Mouse (Mus musculus) stomach, postnatal 0 days (tissue): ENCODE measurements around the gene Phf12. TPM values are rescaled to one million over a fixed set of nuclear protein-coding genes. Genes with fewer than 3 reads are reported as not detected.

ENCODE experiments used
- ATAC-seq: fragments of 200-750 bp; cut with Nextera tagmentation; 2 replicates; pipeline ENCODE4 v1.8.0; 2017; ENCODE audit not compliant: low FRiP score, low TSS enrichment
- DNase-seq: peaks from one replicate; pipeline ENCODE4 v3.0.0-alpha.2; 2016; ENCODE audit warnings: low spot score
- H3K27ac ChIP-seq: fragments of 300-500 bp; sonication (generic); replicated peaks from 2 replicates; pipeline ENCODE4 v1.5.1; 2014; ENCODE audit warnings: mild to moderate bottlenecking, control low read depth
- H3K27me3 ChIP-seq: fragments of 300-500 bp; sonication (generic); 2 replicates; pipeline ENCODE4 v1.6.1; 2014; ENCODE audit warnings: low read length; ENCODE audit not compliant: control insufficient read depth, insufficient read depth
- H3K36me3 ChIP-seq: fragments of 300-500 bp; sonication (generic); 2 replicates; pipeline ENCODE4 v1.6.1; 2014; ENCODE audit warnings: low read length, mixed read lengths; ENCODE audit not compliant: control insufficient read depth, insufficient read depth
- H3K4me1 ChIP-seq: fragments of 300-500 bp; sonication (generic); replicated peaks from 2 replicates; pipeline ENCODE4 v1.6.1; 2014; ENCODE audit warnings: antibody characterized with exemption; ENCODE audit not compliant: control insufficient read depth, insufficient read depth
- H3K4me2 ChIP-seq: fragments of 300-500 bp; sonication (generic); replicated peaks from 2 replicates; pipeline ENCODE4 v1.6.1; 2014; ENCODE audit warnings: low read depth, mild to moderate bottlenecking, control low read depth, moderate library complexity
- H3K4me3 ChIP-seq: fragments of 300-500 bp; sonication (generic); 2 replicates; pipeline ENCODE4 v1.5.1; 2014; ENCODE audit warnings: low read depth, low read length, control low read depth
- H3K9ac ChIP-seq: fragments of 300-500 bp; sonication (generic); 2 replicates; pipeline ENCODE4 v1.6.1; 2014; ENCODE audit warnings: mild to moderate bottlenecking, low read length, control low read depth, mixed read lengths
- H3K9me3 ChIP-seq: fragments of 300-500 bp; sonication (generic); 2 replicates; pipeline ENCODE4 v1.6.1; 2016; ENCODE audit warnings: low read length; ENCODE audit not compliant: control insufficient read depth
- CTCF ChIP-seq: IDR thresholded peaks from 2 replicates; pipeline ENCODE4 v1.5.1; 2016; ENCODE audit warnings: antibody characterized with exemption, low read depth, mild to moderate bottlenecking, moderate library complexity
- EP300 ChIP-seq: optimal IDR thresholded peaks from 2 replicates; pipeline ENCODE3; 2016; ENCODE audit warnings: antibody characterized with exemption
- WGBS: fragments of 180-500 bp; shearing (Covaris S2); extraction: QIAGEN DNeasy Blood & Tissue Kit; methylation state at CpG from one replicate; pipeline ENCODE4 v1.1.7; 2014; 5-methylcytosine and 5-hydroxymethylcytosine counted together
- polyA plus RNA-seq: library from polyadenylated mRNA; unstranded; fragments of >200 nt; fragmentation: Nextera tagmentation; extraction: Ambion mirVana; gene quantifications from 2 replicates; pipeline ENCODE4 v1.2.1, GENCODE M21; 2015

Gene Phf12
- polyA plus RNA-seq, 1 experiment from 2014 or later, result 5.3 TPM

GRCm38 (mm10) chr11:77965101-77966036 is 17.2 kb upstream of the Phf12 start:
- H3K27ac ChIP-seq, result no peak overlapping the region
- DNase-seq, result no peak
- H3K4me2 ChIP-seq, result no peak overlapping the region
- no peak overlapping the region for H3K4me3 ChIP-seq
- no peaks in the 10 kb centered on the region for H3K27me3 ChIP-seq
- TF ChIP-seq EP300 (no peak), CTCF (no peak)
- ATAC-seq, result no peak; the same call in 1 of the 2 replicates
- H3K4me1 ChIP-seq, result no peaks in the 10 kb centered on the region
- H3K9me3 ChIP-seq, result no peaks in the 10 kb centered on the region
- no peaks in the 10 kb centered on the region for H3K36me3 ChIP-seq
- WGBS, result 29% methylated on average over 17 of the region's 17 CpGs
- H3K9ac ChIP-seq, result no peak overlapping the region

- no peak overlapping the region for H3K4me2 ChIP-seq
- no peak for TF ChIP-seq CTCF
- TF ChIP-seq EP300, result no peak
- H3K9me3 ChIP-seq, result no peaks in the 10 kb centered on the region
- ATAC-seq (no peak), DNase-seq (no peak)
- H3K27ac ChIP-seq, result no peak overlapping the region
- 55% methylated on average over 5 of the region's 5 CpGs for WGBS
- no peak overlapping the region for H3K4me3 ChIP-seq
- no peaks in the 10 kb centered on the region for H3K36me3 ChIP-seq
- H3K4me1 ChIP-seq, result no peaks in the 10 kb centered on the region
- H3K9ac ChIP-seq, result no peak overlapping the region
- no peaks in the 10 kb centered on the region for H3K27me3 ChIP-seq
Observed at GRCm38 (mm10) chr11:77966037-77966391, 16.5 kb upstream of the Phf12 start.

- Histone ChIP-seq H3K4me3 (no peak overlapping the region), H3K36me3 (no peaks in the 10 kb centered on the region), H3K27ac (no peak overlapping the region), H3K4me1 (no peaks in the 10 kb centered on the region), H3K4me2 (no peak overlapping the region), H3K9me3 (no peaks in the 10 kb centered on the region), H3K9ac (no peak overlapping the region), H3K27me3 (no peaks in the 10 kb centered on the region)
- WGBS, result 0% methylated on average over 4 of the region's 4 CpGs
- DNase-seq (peak; percentile 74), ATAC-seq (no peak)
- no peak for TF ChIP-seq EP300
- TF ChIP-seq CTCF, result peak; percentile 86
Observed at GRCm38 (mm10) chr11:77967114-77967513, 15.4 kb upstream of the Phf12 start.

- Histone ChIP-seq H3K4me1 (no peaks in the 10 kb centered on the region), H3K9me3 (no peaks in the 10 kb centered on the region), H3K27me3 (no peaks in the 10 kb centered on the region), H3K36me3 (no peaks in the 10 kb centered on the region), H3K4me3 (no peak overlapping the region), H3K27ac (no peak overlapping the region), H3K4me2 (no peak overlapping the region), H3K9ac (no peak overlapping the region)
- 50% methylated on average over 4 of the region's 4 CpGs for WGBS
- DNase-seq (no peak), ATAC-seq (no peak)
- no peak for TF ChIP-seq CTCF
- TF ChIP-seq EP300, result no peak
Observed at GRCm38 (mm10) chr11:77968786-77969185, 13.8 kb upstream of the Phf12 start.

- no peak overlapping the region for H3K27ac ChIP-seq
- DNase-seq, result no peak
- H3K9ac ChIP-seq, result no peak overlapping the region
- TF ChIP-seq CTCF (0 out of 2 replicates have a peak, but pooled peaks have one; percentile 19), EP300 (no peak)
- no peaks in the 10 kb centered on the region for H3K9me3 ChIP-seq
- no peak for ATAC-seq
- no peaks in the 10 kb centered on the region for H3K36me3 ChIP-seq
- H3K4me3 ChIP-seq, result no peak overlapping the region
- no peak overlapping the region for H3K4me2 ChIP-seq
- 71% methylated on average over 6 of the region's 6 CpGs for WGBS
- H3K27me3 ChIP-seq, result no peaks in the 10 kb centered on the region
- H3K4me1 ChIP-seq, result no peaks in the 10 kb centered on the region
Observed at GRCm38 (mm10) chr11:77970718-77971117, 11.8 kb upstream of the Phf12 start.

- WGBS, result 80% methylated on average over 7 of the region's 7 CpGs
- H3K4me3 ChIP-seq, result no peak overlapping the region
- H3K36me3 ChIP-seq, result no peaks in the 10 kb centered on the region
- H3K27me3 ChIP-seq, result no peaks in the 10 kb centered on the region
- H3K9me3 ChIP-seq, result no peaks in the 10 kb centered on the region
- H3K27ac ChIP-seq, result no peak overlapping the region
- DNase-seq (no peak), ATAC-seq (no peak)
- no peaks in the 10 kb centered on the region for H3K4me1 ChIP-seq
- no peak overlapping the region for H3K4me2 ChIP-seq
- H3K9ac ChIP-seq, result no peak overlapping the region
- TF ChIP-seq EP300, result no peak
- TF ChIP-seq CTCF, result no peak
Observed at GRCm38 (mm10) chr11:77973520-77973919, 9.0 kb upstream of the Phf12 start.
